Mouse (Mus musculus): ENCODE measurements around the gene Nsl1. TPM values are rescaled to one million over a fixed set of nuclear protein-coding genes. Genes with fewer than 3 reads are reported as not detected.

Nsl1 gene
- polyA plus RNA-seq, 2 experiments, result 11.6 to 17.2 TPM

DNA sequence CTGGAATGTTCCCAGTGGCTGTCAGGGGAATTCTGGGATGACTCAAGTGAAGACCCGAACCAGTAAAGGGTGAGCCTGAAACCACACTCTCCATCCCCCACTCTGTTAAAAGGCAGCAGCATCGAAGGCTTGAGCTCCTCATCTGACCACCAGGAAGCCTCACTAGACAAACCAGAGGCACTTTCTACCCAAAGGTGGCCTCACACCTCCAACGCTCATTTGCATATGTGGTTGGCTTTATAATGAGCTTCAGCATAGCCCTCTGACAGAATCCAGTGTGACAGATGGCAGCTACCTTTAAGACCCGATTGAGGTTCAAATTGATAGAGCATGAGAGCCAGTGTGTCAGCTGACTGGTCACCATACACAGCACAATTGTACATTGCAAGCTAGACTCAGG lies 61.5 kb downstream of the Nsl1 start:
- TF ChIP-seq POLR2A (IDR thresholded peaks at IDR 0.05; ENCODE audit: borderline replicate concordance, extremely low read depth, insufficient read depth, insufficient read length), result no peak
- no peak overlapping the region for H3K4me2 ChIP-seq (replicated peaks; ENCODE audit: low read depth, low read length, severe bottlenecking)
- no peaks in the 10 kb centered on the region for H3K36me3 ChIP-seq (ENCODE audit: control insufficient read depth, insufficient read depth, low read length)
- no peak overlapping the region for H3K4me3 ChIP-seq (replicated peaks; ENCODE audit: low read length)
- WGBS, result 70% methylated on average over 4 of the region's 4 CpGs
- no peaks in the 10 kb centered on the region for H3K4me1 ChIP-seq (ENCODE audit: control insufficient read depth, insufficient read depth, low read length)
- DNase-seq (ENCODE audit: low spot score), result no peak
- ATAC-seq (ENCODE audit: low FRiP score, low read depth), result no peak
- H3K27ac ChIP-seq (replicated peaks; ENCODE audit: low read depth, low read length), result no peak overlapping the region
- no peaks in the 10 kb centered on the region for H3K27me3 ChIP-seq (ENCODE audit: control insufficient read depth, insufficient read depth, low read length)
- no peaks in the 10 kb centered on the region for H3K9me3 ChIP-seq (ENCODE audit: control insufficient read depth, low read length)
- no peak overlapping the region for H3K9ac ChIP-seq (ENCODE audit: low read depth, low read length, severe bottlenecking)

DNA sequence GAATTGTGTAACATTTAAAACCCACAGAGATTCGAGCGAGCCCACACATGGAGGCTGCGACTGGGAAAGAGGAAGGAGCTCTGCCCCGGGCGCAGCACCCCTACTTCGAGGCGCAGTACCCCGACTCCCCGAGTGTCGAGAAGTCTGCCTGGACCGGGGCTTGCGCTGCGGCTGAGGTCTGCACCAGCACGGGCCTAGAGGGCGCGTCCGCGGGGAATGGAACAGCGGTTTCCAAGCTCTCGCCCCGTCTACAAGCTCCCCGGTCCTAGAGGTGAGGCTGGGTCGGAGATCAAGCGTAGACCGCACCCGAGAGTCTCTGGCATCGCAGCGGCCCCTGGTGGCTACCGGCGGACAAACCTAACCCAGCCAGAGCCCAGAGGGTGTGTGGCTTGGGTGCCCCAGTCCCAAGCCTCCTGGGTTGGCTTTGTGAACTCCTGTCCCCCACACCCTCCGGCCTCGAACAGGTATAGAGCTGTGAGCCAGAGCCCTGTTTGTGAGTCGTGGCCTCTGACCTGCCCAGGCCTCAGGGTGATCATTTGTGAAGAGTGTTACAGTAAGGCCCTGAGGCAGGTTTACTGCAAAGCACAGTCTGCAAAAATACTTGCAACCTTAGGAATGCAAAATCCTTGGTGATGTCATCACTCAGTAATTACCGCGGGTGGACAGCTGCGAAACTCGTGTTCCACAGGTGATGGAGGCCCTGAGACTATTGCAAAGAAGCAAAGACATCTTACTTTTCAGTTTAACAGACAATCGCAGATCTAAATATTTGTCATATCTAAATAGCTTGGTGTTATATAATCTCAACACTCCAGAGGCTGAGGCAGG lies 63.2 kb downstream of the Nsl1 start:
- H3K4me2 ChIP-seq (replicated peaks; ENCODE audit: low read depth, low read length, severe bottlenecking), result peak overlapping the region; percentile 57
- peak overlapping the region; percentile 33 for H3K4me3 ChIP-seq (replicated peaks; ENCODE audit: low read length)
- DNase-seq (ENCODE audit: low spot score) (peak; percentile 54), ATAC-seq (ENCODE audit: low FRiP score, low read depth) (peak; percentile 65)
- H3K9me3 ChIP-seq (ENCODE audit: control insufficient read depth, low read length), result no peaks in the 10 kb centered on the region
- peak overlapping the region; percentile 48; the same call in 1 of the 2 replicates for H3K9ac ChIP-seq (ENCODE audit: low read depth, low read length, severe bottlenecking)
- WGBS, result 14% methylated on average over 38 of the region's 38 CpGs
- H3K27ac ChIP-seq (replicated peaks; ENCODE audit: low read depth, low read length), result no peak overlapping the region
- H3K4me1 ChIP-seq (ENCODE audit: control insufficient read depth, insufficient read depth, low read length), result no peaks in the 10 kb centered on the region
- H3K27me3 ChIP-seq (ENCODE audit: control insufficient read depth, insufficient read depth, low read length), result no peaks in the 10 kb centered on the region
- TF ChIP-seq POLR2A (IDR thresholded peaks at IDR 0.05; ENCODE audit: borderline replicate concordance, extremely low read depth, insufficient read depth, insufficient read length), result no peak
- no peaks in the 10 kb centered on the region for H3K36me3 ChIP-seq (ENCODE audit: control insufficient read depth, insufficient read depth, low read length)

DNA sequence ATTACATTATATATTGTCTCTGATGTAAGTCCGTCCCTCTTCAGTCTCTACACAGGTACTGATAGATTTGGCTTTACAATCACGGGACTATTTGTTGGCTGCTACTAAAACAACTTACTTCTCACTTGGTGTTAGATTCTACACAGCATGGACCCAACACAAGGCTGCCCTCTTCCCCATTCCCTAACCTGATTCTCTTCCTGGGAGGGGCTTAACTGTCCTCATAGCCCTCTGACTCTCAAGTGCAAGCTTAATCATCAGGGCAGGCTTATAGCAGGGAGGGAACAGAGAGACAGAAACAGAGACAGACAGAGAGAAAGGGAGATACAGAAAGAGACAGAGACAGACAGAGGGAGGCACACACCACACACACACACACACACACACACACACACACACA lies 68.9 kb downstream of the Nsl1 start:
- no peak for TF ChIP-seq POLR2A (IDR thresholded peaks at IDR 0.05; ENCODE audit: borderline replicate concordance, extremely low read depth, insufficient read depth, insufficient read length)
- Histone ChIP-seq H3K36me3 (ENCODE audit: control insufficient read depth, insufficient read depth, low read length) (no peaks in the 10 kb centered on the region), H3K27me3 (ENCODE audit: control insufficient read depth, insufficient read depth, low read length) (no peaks in the 10 kb centered on the region), H3K4me3 (replicated peaks; ENCODE audit: low read length) (no peak overlapping the region), H3K4me1 (ENCODE audit: control insufficient read depth, insufficient read depth, low read length) (no peaks in the 10 kb centered on the region), H3K27ac (replicated peaks; ENCODE audit: low read depth, low read length) (no peak overlapping the region), H3K9ac (ENCODE audit: low read depth, low read length, severe bottlenecking) (no peak overlapping the region), H3K9me3 (ENCODE audit: control insufficient read depth, low read length) (no peaks in the 10 kb centered on the region), H3K4me2 (replicated peaks; ENCODE audit: low read depth, low read length, severe bottlenecking) (no peak overlapping the region)
- ATAC-seq (ENCODE audit: low FRiP score, low read depth), result no peak
- WGBS, result 88% methylated on average over 2 of the region's 2 CpGs
- DNase-seq (ENCODE audit: low spot score), result no peak

GRCm38 (mm10) chr1:191132240-191132639 lies 69.4 kb downstream of the Nsl1 start:
- WGBS, result 73% methylated on average over 5 of the region's 5 CpGs
- DNase-seq (ENCODE audit: low spot score), result no peak

DNA sequence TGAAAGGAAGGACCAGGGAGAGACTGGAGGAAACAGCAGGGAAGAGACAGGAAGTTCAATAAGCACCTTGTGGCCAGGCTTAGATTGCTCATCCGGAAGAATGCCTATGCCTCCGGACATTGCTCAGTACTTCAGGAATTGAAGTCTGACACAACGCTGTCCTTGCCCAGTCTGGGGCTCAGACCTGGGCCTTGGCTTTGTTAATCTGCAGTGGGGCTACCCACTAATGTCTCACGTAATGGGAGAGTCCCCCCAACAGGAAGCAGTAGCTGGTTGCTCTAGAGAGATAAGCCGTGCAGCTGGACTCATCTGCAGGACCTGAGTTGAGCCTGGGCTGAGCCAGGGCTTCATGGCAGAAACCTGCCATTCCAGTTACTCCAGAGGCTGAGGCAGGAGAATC lies 70.1 kb downstream of the Nsl1 start:
- no peak for ATAC-seq (ENCODE audit: low FRiP score, low read depth)
- WGBS, result 80% methylated on average over 5 of the region's 5 CpGs
- H3K4me2 ChIP-seq (replicated peaks; ENCODE audit: low read depth, low read length, severe bottlenecking), result no peak overlapping the region
- H3K4me3 ChIP-seq (replicated peaks; ENCODE audit: low read length), result no peak overlapping the region
- TF ChIP-seq POLR2A (IDR thresholded peaks at IDR 0.05; ENCODE audit: borderline replicate concordance, extremely low read depth, insufficient read depth, insufficient read length), result no peak
- no peaks in the 10 kb centered on the region for H3K4me1 ChIP-seq (ENCODE audit: control insufficient read depth, insufficient read depth, low read length)
- no peaks in the 10 kb centered on the region for H3K27me3 ChIP-seq (ENCODE audit: control insufficient read depth, insufficient read depth, low read length)
- DNase-seq (ENCODE audit: low spot score), result no peak
- H3K9me3 ChIP-seq (ENCODE audit: control insufficient read depth, low read length), result no peaks in the 10 kb centered on the region
- H3K9ac ChIP-seq (ENCODE audit: low read depth, low read length, severe bottlenecking), result no peak overlapping the region
- no peak overlapping the region for H3K27ac ChIP-seq (replicated peaks; ENCODE audit: low read depth, low read length)
- H3K36me3 ChIP-seq (ENCODE audit: control insufficient read depth, insufficient read depth, low read length), result no peaks in the 10 kb centered on the region

More at GRCm38 (mm10) chr1:191132240-191132639, 69.4 kb downstream of the Nsl1 start:
- Histone ChIP-seq H3K4me1 (ENCODE audit: control insufficient read depth, insufficient read depth, low read length) (no peaks in the 10 kb centered on the region), H3K36me3 (ENCODE audit: control insufficient read depth, insufficient read depth, low read length) (no peaks in the 10 kb centered on the region), H3K4me2 (replicated peaks; ENCODE audit: low read depth, low read length, severe bottlenecking) (no peak overlapping the region), H3K4me3 (replicated peaks; ENCODE audit: low read length) (no peak overlapping the region), H3K9ac (ENCODE audit: low read depth, low read length, severe bottlenecking) (no peak overlapping the region), H3K27ac (replicated peaks; ENCODE audit: low read depth, low read length) (no peak overlapping the region), H3K27me3 (ENCODE audit: control insufficient read depth, insufficient read depth, low read length) (no peaks in the 10 kb centered on the region), H3K9me3 (ENCODE audit: control insufficient read depth, low read length) (no peaks in the 10 kb centered on the region)
- TF ChIP-seq POLR2A (IDR thresholded peaks at IDR 0.05; ENCODE audit: borderline replicate concordance, extremely low read depth, insufficient read depth, insufficient read length), result no peak
- no peak for ATAC-seq (ENCODE audit: low FRiP score, low read depth)

Data from limb, embryonic 14.5 days (tissue).